Mouse (Mus musculus): Measurements from ENCODE around the gene Amz1. TPM values are rescaled to one million over a fixed set of nuclear protein-coding genes. Genes with fewer than 3 reads are reported as not detected.

Gene Amz1
- polyA plus RNA-seq, 1 experiment from 2014 or later, result 1.1 TPM

GRCm38 (mm10) chr5:140702618-140703175 lies 21.2 kb upstream of the Amz1 start:
- no peak for ATAC-seq (ENCODE audit: low FRiP score, low read depth)
- Histone ChIP-seq H3K9ac (replicated peaks) (peak overlapping the region; percentile 85), H3K27ac (replicated peaks) (peak overlapping the region; percentile 88), H3K9me3 (no peaks in the 10 kb centered on the region), H3K4me2 (replicated peaks) (peak overlapping the region; percentile 89), H3K4me1 (peaks cover 27% of the 10 kb centered on the region), H3K36me3 (peaks cover 12% of the 10 kb centered on the region), H3K4me3 (peak overlapping the region; percentile 77), H3K27me3 (no peaks in the 10 kb centered on the region)
- 56% methylated on average over 19 of the region's 19 CpGs for WGBS

GRCm38 (mm10) chr5:140703480-140704377 lies 20.2 kb upstream of the Amz1 start:
- Histone ChIP-seq H3K4me3 (peak overlapping the region; percentile 59), H3K9ac (replicated peaks) (no peak overlapping the region), H3K4me1 (peaks cover 27% of the 10 kb centered on the region), H3K27ac (replicated peaks) (peak overlapping the region; percentile 86), H3K9me3 (no peaks in the 10 kb centered on the region), H3K27me3 (no peaks in the 10 kb centered on the region), H3K36me3 (peaks cover 14% of the 10 kb centered on the region), H3K4me2 (replicated peaks) (peak overlapping the region; percentile 45)
- ATAC-seq (ENCODE audit: low FRiP score, low read depth), result no peak
- 39% methylated on average over 17 of the region's 17 CpGs for WGBS

GRCm38 (mm10) chr5:140704378-140705251 lies 19.3 kb upstream of the Amz1 start, which contains the start of gene Brat1:
Brat1 (plus strand) TSS chr5:140705011.
- Histone ChIP-seq H3K4me3 (peak within 1 kb of the TSS; percentile 59), H3K27ac (replicated peaks) (peak within 1 kb of the TSS; percentile 86), H3K27me3 (no peaks in the 10 kb centered on the region), H3K36me3 (peaks cover 14% of the 10 kb centered on the region), H3K9me3 (no peaks in the 10 kb centered on the region), H3K4me2 (replicated peaks) (peak within 1 kb of the TSS; percentile 85), H3K9ac (replicated peaks) (peak within 1 kb of the TSS; percentile 79), H3K4me1 (peaks cover 27% of the 10 kb centered on the region)
- ATAC-seq (ENCODE audit: low FRiP score, low read depth), result peak; percentile 90
- WGBS, result under 1% methylated on average over 68 of the region's 69 CpGs

GRCm38 (mm10) chr5:140705501-140706171 lies 18.3 kb upstream of the Amz1 start:
- WGBS, result 64% methylated on average over 7 of the region's 7 CpGs

GRCm38 (mm10) chr5:140710315-140710714 lies 13.6 kb upstream of the Amz1 start:
- Histone ChIP-seq H3K4me1 (peaks cover 10% of the 10 kb centered on the region), H3K4me3 (no peak overlapping the region), H3K4me2 (replicated peaks) (no peak overlapping the region), H3K27me3 (no peaks in the 10 kb centered on the region), H3K9me3 (no peaks in the 10 kb centered on the region), H3K36me3 (peaks cover 67% of the 10 kb centered on the region), H3K9ac (replicated peaks) (no peak overlapping the region), H3K27ac (replicated peaks) (no peak overlapping the region)
- WGBS, result 93% methylated on average over 6 of the region's 6 CpGs
- ATAC-seq (ENCODE audit: low FRiP score, low read depth), result no peak

More at GRCm38 (mm10) chr5:140705501-140706171, 18.3 kb upstream of the Amz1 start:
- H3K27me3 ChIP-seq, result no peaks in the 10 kb centered on the region
- peak overlapping the region; percentile 79 for H3K9ac ChIP-seq (replicated peaks)
- ATAC-seq (ENCODE audit: low FRiP score, low read depth), result no peak
- peak overlapping the region; percentile 5; the same call in 1 of the 2 replicates for H3K27ac ChIP-seq (replicated peaks)
- H3K4me2 ChIP-seq (replicated peaks), result peak overlapping the region; percentile 85
- no peaks in the 10 kb centered on the region for H3K9me3 ChIP-seq
- peaks cover 22% of the 10 kb centered on the region for H3K36me3 ChIP-seq
- H3K4me1 ChIP-seq, result peaks cover 27% of the 10 kb centered on the region
- peak overlapping the region; percentile 59 for H3K4me3 ChIP-seq

- H3K4me3 ChIP-seq, result no peak overlapping the region
- H3K36me3 ChIP-seq, result peaks cover 68% of the 10 kb centered on the region
- no peak overlapping the region for H3K27ac ChIP-seq (replicated peaks)
- no peaks in the 10 kb centered on the region for H3K9me3 ChIP-seq
- H3K9ac ChIP-seq (replicated peaks), result no peak overlapping the region
- no peaks in the 10 kb centered on the region for H3K27me3 ChIP-seq
- ATAC-seq (ENCODE audit: low FRiP score, low read depth), result no peak
- H3K4me1 ChIP-seq, result peaks cover 3% of the 10 kb centered on the region
- no peak overlapping the region for H3K4me2 ChIP-seq (replicated peaks)
- 85% methylated on average over 5 of the region's 5 CpGs for WGBS
Measured at GRCm38 (mm10) chr5:140711040-140711439, 12.9 kb upstream of the Amz1 start.

- peaks cover 11% of the 10 kb centered on the region for H3K4me1 ChIP-seq
- no peaks in the 10 kb centered on the region for H3K27me3 ChIP-seq
- no peaks in the 10 kb centered on the region for H3K9me3 ChIP-seq
- peaks cover 39% of the 10 kb centered on the region for H3K36me3 ChIP-seq
- H3K27ac ChIP-seq (replicated peaks), result no peak overlapping the region
- H3K4me3 ChIP-seq, result no peak overlapping the region
- ATAC-seq (ENCODE audit: low FRiP score, low read depth), result no peak
- H3K4me2 ChIP-seq (replicated peaks), result no peak overlapping the region
- H3K9ac ChIP-seq (replicated peaks), result no peak overlapping the region
- WGBS, result 84% methylated on average over 7 of the region's 7 CpGs
Measured at GRCm38 (mm10) chr5:140720773-140721172, 3.2 kb upstream of the Amz1 start.

- H3K4me3 ChIP-seq, result no peak overlapping the region
- no peak overlapping the region for H3K4me2 ChIP-seq (replicated peaks)
- WGBS, result 83% methylated on average over 3 of the region's 3 CpGs
- no peaks in the 10 kb centered on the region for H3K27me3 ChIP-seq
- H3K36me3 ChIP-seq, result peaks cover 26% of the 10 kb centered on the region
- H3K9ac ChIP-seq (replicated peaks), result no peak overlapping the region
- no peaks in the 10 kb centered on the region for H3K9me3 ChIP-seq
- no peak overlapping the region for H3K27ac ChIP-seq (replicated peaks)
- ATAC-seq (ENCODE audit: low FRiP score, low read depth), result no peak
- H3K4me1 ChIP-seq, result peaks cover 16% of the 10 kb centered on the region
Measured at GRCm38 (mm10) chr5:140722121-140722520, 1.8 kb upstream of the Amz1 start.

- H3K9ac ChIP-seq (replicated peaks), result no peak overlapping the region
- no peaks in the 10 kb centered on the region for H3K27me3 ChIP-seq
- H3K4me2 ChIP-seq (replicated peaks), result no peak overlapping the region
- no peaks in the 10 kb centered on the region for H3K36me3 ChIP-seq
- H3K9me3 ChIP-seq, result no peaks in the 10 kb centered on the region
- no peak overlapping the region for H3K4me3 ChIP-seq
- peaks cover 16% of the 10 kb centered on the region for H3K4me1 ChIP-seq
- WGBS, result 76% methylated on average over 7 of the region's 7 CpGs
- peak overlapping the region; percentile 40; the same call in 1 of the 2 replicates for H3K27ac ChIP-seq (replicated peaks)
- peak; percentile 68 for ATAC-seq (ENCODE audit: low FRiP score, low read depth)
Measured at GRCm38 (mm10) chr5:140726062-140726839, 2.3 kb downstream of the Amz1 start.

GRCm38 (mm10) chr5:140726946-140727740 lies 3.2 kb downstream of the Amz1 start:
- 84% methylated on average over 17 of the region's 17 CpGs for WGBS
- Histone ChIP-seq H3K9me3 (no peaks in the 10 kb centered on the region), H3K4me2 (replicated peaks) (no peak overlapping the region), H3K4me1 (peaks cover 16% of the 10 kb centered on the region), H3K27ac (replicated peaks) (0 out of 2 replicates have a peak overlapping the region, but pooled peaks have one; percentile 16), H3K36me3 (no peaks in the 10 kb centered on the region), H3K9ac (replicated peaks) (no peak overlapping the region), H3K27me3 (0 out of 2 replicates have a peak, but pooled peaks cover under 1% of the 10 kb centered on the region), H3K4me3 (no peak overlapping the region)
- ATAC-seq (ENCODE audit: low FRiP score, low read depth), result no peak
